Mouse (Mus musculus): ENCODE data around the gene Abcc8.

GRCm38 (mm10) chr7:46098919-46099286 lies 80.9 kb downstream of the Abcc8 start:
- TF ChIP-seq CTCF (IDR thresholded peaks at IDR 0.05; ENCODE audit: borderline replicate concordance, insufficient read depth, low read depth, low read length) = no peak
- TF ChIP-seq POLR2A (IDR thresholded peaks at IDR 0.05; ENCODE audit: borderline replicate concordance, insufficient read depth, low read length) = no peak

All from cerebellum, adult 2 months (tissue).